Mouse (Mus musculus): ENCODE measurements around the gene Carnmt1. TPM values are rescaled to one million over a fixed set of nuclear protein-coding genes. Genes with fewer than 3 reads are reported as not detected.

The Carnmt1 gene
- polyA plus RNA-seq, 1 experiment, result 49.5 TPM

GRCm38 (mm10) chr19:18663904-18664303 is 6.7 kb upstream of the Carnmt1 start:
- Histone ChIP-seq H3K36me3 (ENCODE audit: control insufficient read depth, insufficient read depth, low read length, poor library complexity, severe bottlenecking) (no peaks in the 10 kb centered on the region), H3K27ac (ENCODE audit: insufficient read depth, low read length) (no peak overlapping the region), H3K4me3 (ENCODE audit: low read depth, low read length) (no peak overlapping the region), H3K9me3 (replicated peaks; ENCODE audit: control insufficient read depth, insufficient read depth, low read length, poor library complexity, severe bottlenecking) (no peaks in the 10 kb centered on the region), H3K27me3 (ENCODE audit: control insufficient read depth, insufficient read depth, low read length, poor library complexity, severe bottlenecking) (no peaks in the 10 kb centered on the region), H3K4me1 (ENCODE audit: control insufficient read depth, insufficient read depth, low read length) (no peaks in the 10 kb centered on the region), H3K9ac (ENCODE audit: low read depth, poor library complexity, severe bottlenecking) (no peak overlapping the region)
- no peak for TF ChIP-seq EP300 (IDR thresholded peaks at IDR 0.05; ENCODE audit: insufficient read depth, low read depth, low read length)
- no peak for TF ChIP-seq POLR2A (IDR thresholded peaks at IDR 0.05; ENCODE audit: insufficient read depth, low read length)
- TF ChIP-seq CTCF (IDR thresholded peaks at IDR 0.05; ENCODE audit: low read depth, low read length), result no peak

- Histone ChIP-seq H3K9ac (ENCODE audit: low read depth, poor library complexity, severe bottlenecking) (no peak overlapping the region), H3K4me3 (ENCODE audit: low read depth, low read length) (no peak overlapping the region), H3K36me3 (ENCODE audit: control insufficient read depth, insufficient read depth, low read length, poor library complexity, severe bottlenecking) (no peaks in the 10 kb centered on the region), H3K4me1 (ENCODE audit: control insufficient read depth, insufficient read depth, low read length) (no peaks in the 10 kb centered on the region), H3K27ac (ENCODE audit: insufficient read depth, low read length) (no peak overlapping the region), H3K9me3 (replicated peaks; ENCODE audit: control insufficient read depth, insufficient read depth, low read length, poor library complexity, severe bottlenecking) (no peaks in the 10 kb centered on the region), H3K27me3 (ENCODE audit: control insufficient read depth, insufficient read depth, low read length, poor library complexity, severe bottlenecking) (no peaks in the 10 kb centered on the region)
- TF ChIP-seq POLR2A (IDR thresholded peaks at IDR 0.05; ENCODE audit: insufficient read depth, low read length), result no peak
- no peak for TF ChIP-seq CTCF (IDR thresholded peaks at IDR 0.05; ENCODE audit: low read depth, low read length)
- TF ChIP-seq EP300 (IDR thresholded peaks at IDR 0.05; ENCODE audit: insufficient read depth, low read depth, low read length), result no peak
Measured at GRCm38 (mm10) chr19:18666966-18667365, 3.6 kb upstream of the Carnmt1 start.

GRCm38 (mm10) chr19:18669551-18669950 is 1.0 kb upstream of the Carnmt1 start:
- no peaks in the 10 kb centered on the region for H3K27me3 ChIP-seq (ENCODE audit: control insufficient read depth, insufficient read depth, low read length, poor library complexity, severe bottlenecking)
- H3K36me3 ChIP-seq (ENCODE audit: control insufficient read depth, insufficient read depth, low read length, poor library complexity, severe bottlenecking), result no peaks in the 10 kb centered on the region
- no peak overlapping the region for H3K4me3 ChIP-seq (ENCODE audit: low read depth, low read length)
- no peaks in the 10 kb centered on the region for H3K9me3 ChIP-seq (replicated peaks; ENCODE audit: control insufficient read depth, insufficient read depth, low read length, poor library complexity, severe bottlenecking)
- H3K4me1 ChIP-seq (ENCODE audit: control insufficient read depth, insufficient read depth, low read length), result no peaks in the 10 kb centered on the region
- H3K9ac ChIP-seq (ENCODE audit: low read depth, poor library complexity, severe bottlenecking), result no peak overlapping the region
- H3K27ac ChIP-seq (ENCODE audit: insufficient read depth, low read length), result no peak overlapping the region
- TF ChIP-seq CTCF (IDR thresholded peaks at IDR 0.05; ENCODE audit: low read depth, low read length), result no peak
- TF ChIP-seq EP300 (IDR thresholded peaks at IDR 0.05; ENCODE audit: insufficient read depth, low read depth, low read length), result no peak
- TF ChIP-seq POLR2A (IDR thresholded peaks at IDR 0.05; ENCODE audit: insufficient read depth, low read length), result no peak

- Histone ChIP-seq H3K9ac (ENCODE audit: low read depth, poor library complexity, severe bottlenecking) (peak overlapping the region; percentile 97), H3K27me3 (ENCODE audit: control insufficient read depth, insufficient read depth, low read length, poor library complexity, severe bottlenecking) (no peaks in the 10 kb centered on the region), H3K27ac (ENCODE audit: insufficient read depth, low read length) (peak overlapping the region; percentile 15), H3K36me3 (ENCODE audit: control insufficient read depth, insufficient read depth, low read length, poor library complexity, severe bottlenecking) (no peaks in the 10 kb centered on the region; the same call in 1 of the 2 replicates), H3K4me3 (ENCODE audit: low read depth, low read length) (peak overlapping the region; percentile 97), H3K4me1 (ENCODE audit: control insufficient read depth, insufficient read depth, low read length) (no peaks in the 10 kb centered on the region), H3K9me3 (replicated peaks; ENCODE audit: control insufficient read depth, insufficient read depth, low read length, poor library complexity, severe bottlenecking) (no peaks in the 10 kb centered on the region)
- TF ChIP-seq CTCF (IDR thresholded peaks at IDR 0.05; ENCODE audit: low read depth, low read length), result no peak
- no peak for TF ChIP-seq EP300 (IDR thresholded peaks at IDR 0.05; ENCODE audit: insufficient read depth, low read depth, low read length)
- no peak for TF ChIP-seq POLR2A (IDR thresholded peaks at IDR 0.05; ENCODE audit: insufficient read depth, low read length)
Measured at GRCm38 (mm10) chr19:18671056-18671741, 635 bp downstream of the Carnmt1 start.

GRCm38 (mm10) chr19:18672498-18672897 is 1.9 kb downstream of the Carnmt1 start:
- no peaks in the 10 kb centered on the region for H3K9me3 ChIP-seq (replicated peaks; ENCODE audit: control insufficient read depth, insufficient read depth, low read length, poor library complexity, severe bottlenecking)
- H3K36me3 ChIP-seq (ENCODE audit: control insufficient read depth, insufficient read depth, low read length, poor library complexity, severe bottlenecking), result peaks cover 2% of the 10 kb centered on the region; the same call in 1 of the 2 replicates
- H3K4me3 ChIP-seq (ENCODE audit: low read depth, low read length), result no peak overlapping the region
- TF ChIP-seq CTCF (IDR thresholded peaks at IDR 0.05; ENCODE audit: low read depth, low read length) (no peak), POLR2A (IDR thresholded peaks at IDR 0.05; ENCODE audit: insufficient read depth, low read length) (no peak), EP300 (IDR thresholded peaks at IDR 0.05; ENCODE audit: insufficient read depth, low read depth, low read length) (no peak)
- H3K4me1 ChIP-seq (ENCODE audit: control insufficient read depth, insufficient read depth, low read length), result no peaks in the 10 kb centered on the region
- peak overlapping the region; percentile 83 for H3K27ac ChIP-seq (ENCODE audit: insufficient read depth, low read length)
- peak overlapping the region; percentile 97 for H3K9ac ChIP-seq (ENCODE audit: low read depth, poor library complexity, severe bottlenecking)
- H3K27me3 ChIP-seq (ENCODE audit: control insufficient read depth, insufficient read depth, low read length, poor library complexity, severe bottlenecking), result no peaks in the 10 kb centered on the region

GRCm38 (mm10) chr19:18673116-18673515 is 2.6 kb downstream of the Carnmt1 start:
- TF ChIP-seq POLR2A (IDR thresholded peaks at IDR 0.05; ENCODE audit: insufficient read depth, low read length), result no peak
- TF ChIP-seq CTCF (IDR thresholded peaks at IDR 0.05; ENCODE audit: low read depth, low read length), result no peak
- TF ChIP-seq EP300 (IDR thresholded peaks at IDR 0.05; ENCODE audit: insufficient read depth, low read depth, low read length), result peak; percentile 64
- Histone ChIP-seq H3K27me3 (ENCODE audit: control insufficient read depth, insufficient read depth, low read length, poor library complexity, severe bottlenecking) (no peaks in the 10 kb centered on the region), H3K27ac (ENCODE audit: insufficient read depth, low read length) (peak overlapping the region; percentile 83), H3K9me3 (replicated peaks; ENCODE audit: control insufficient read depth, insufficient read depth, low read length, poor library complexity, severe bottlenecking) (no peaks in the 10 kb centered on the region), H3K4me3 (ENCODE audit: low read depth, low read length) (peak overlapping the region; percentile 56), H3K4me1 (ENCODE audit: control insufficient read depth, insufficient read depth, low read length) (no peaks in the 10 kb centered on the region), H3K9ac (ENCODE audit: low read depth, poor library complexity, severe bottlenecking) (peak overlapping the region; percentile 97), H3K36me3 (ENCODE audit: control insufficient read depth, insufficient read depth, low read length, poor library complexity, severe bottlenecking) (peaks cover 2% of the 10 kb centered on the region; the same call in 1 of the 2 replicates)

All from ES-Bruce4 (cell line).